Comparison of ENCODE assay signal across 16 mouse cellular contexts in the genomic region with DNA sequence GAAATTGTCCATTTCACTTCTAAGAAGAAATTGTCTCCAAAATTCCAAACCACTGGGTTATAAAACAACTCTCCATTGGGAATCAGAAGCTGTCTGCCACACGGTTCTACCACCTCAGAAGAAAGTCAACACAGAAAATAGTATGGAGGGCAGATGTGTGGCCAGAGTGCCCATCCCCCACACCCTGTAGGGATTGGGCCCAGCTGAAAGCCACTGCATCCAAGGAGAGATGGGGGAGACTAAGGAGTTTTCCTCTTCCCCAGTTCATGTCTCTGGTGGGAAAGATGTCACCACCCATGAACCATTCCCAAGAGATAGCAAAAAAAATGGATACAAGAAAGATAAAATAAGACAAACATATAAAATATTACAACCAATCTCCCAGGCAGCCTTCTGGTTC. TPM values are rescaled to one million over a fixed set of nuclear protein-coding genes. Genes with fewer than 3 reads are reported as not detected.
DNase-seq lines count a peak whose midpoint lies in the region; ATAC-seq lines count a peak whose summit lies in the region.
"Had no signal": no experiment of that assay in that cellular context is flagged by ENCODE, and none has a peak within 500 bp of the region (broad histone marks: within the 10 kb centered on the region; RNA-seq: fewer than 3 reads in every experiment).

No protein-coding gene starts in this region.

- DNase-seq in heart, postnatal 14 days, result no peak
- DNase-seq in midbrain, embryonic 11.5 days (ENCODE audit: low spot score, missing footprints), result peak; percentile 65
- no peak for DNase-seq in lung, postnatal 25 days (ENCODE audit: low spot score)
- no peak for DNase-seq in lung, postnatal 4 days
- DNase-seq: adrenal gland, adult 2 months; cerebellum, adult 11 months; left cerebral cortex, postnatal 4 days had no signal

- H3K9ac ChIP-seq in heart, embryonic 13.5 days, result no peak overlapping the region
- peak overlapping the region; percentile 87; the same call in 1 of the 2 replicates for H3K9ac ChIP-seq in hindbrain, embryonic 13.5 days
- no peak overlapping the region for H3K9ac ChIP-seq in midbrain, embryonic 11.5 days (ENCODE audit: low read length)
- H3K9ac ChIP-seq in neural tube, embryonic 14.5 days (replicated peaks; ENCODE audit: low read depth, low read length), result peak overlapping the region; percentile 76; the same call in 1 of the 2 replicates
- H3K9ac ChIP-seq: heart, embryonic 15.5 days; kidney, embryonic 15.5 days; lung, embryonic 15.5 days had no signal

- no peak overlapping the region for H3K27ac ChIP-seq in heart, embryonic 13.5 days (replicated peaks)
- peak overlapping the region; percentile 84 for H3K27ac ChIP-seq in hindbrain, embryonic 13.5 days
- H3K27ac ChIP-seq in midbrain, embryonic 11.5 days (ENCODE audit: low read depth, low read length), result no peak overlapping the region
- no peak overlapping the region for H3K27ac ChIP-seq in neural tube, embryonic 14.5 days (ENCODE audit: low read depth, low read length)
- H3K27ac ChIP-seq: heart, embryonic 15.5 days; kidney, embryonic 15.5 days; lung, embryonic 15.5 days had no signal

- peaks cover 19% of the 10 kb centered on the region for H3K4me1 ChIP-seq in heart, embryonic 13.5 days
- peaks cover 51% of the 10 kb centered on the region for H3K4me1 ChIP-seq in hindbrain, embryonic 13.5 days (replicated peaks)
- H3K4me1 ChIP-seq in midbrain, embryonic 11.5 days (ENCODE audit: control insufficient read depth, insufficient read depth, low read length), result peaks cover 6% of the 10 kb centered on the region
- 0 out of 2 replicates have a peak, but pooled peaks cover 6% of the 10 kb centered on the region for H3K4me1 ChIP-seq in neural tube, embryonic 14.5 days (ENCODE audit: control insufficient read depth, insufficient read depth, low read length)

- intact Hi-C loops in heart, postnatal 14 days (cut with DNase I), result loop anchor here (5.0 kb wide), 1 partner anchor 73 kb away; no protein-coding TSS in a partner anchor

- H3K36me3 ChIP-seq in heart, embryonic 13.5 days, result no peaks in the 10 kb centered on the region
- no peaks in the 10 kb centered on the region for H3K36me3 ChIP-seq in hindbrain, embryonic 13.5 days
- H3K36me3 ChIP-seq in midbrain, embryonic 11.5 days (ENCODE audit: control insufficient read depth, insufficient read depth, low read length), result no peaks in the 10 kb centered on the region
- no peaks in the 10 kb centered on the region for H3K36me3 ChIP-seq in neural tube, embryonic 14.5 days (ENCODE audit: control insufficient read depth, insufficient read depth, low read length)
- H3K36me3 ChIP-seq: heart, embryonic 15.5 days; kidney, embryonic 15.5 days; lung, embryonic 15.5 days had no signal

- no peak for ATAC-seq in heart, embryonic 13.5 days (ENCODE audit: extremely low read depth, insufficient number of reproducible peaks, low FRiP score, low TSS enrichment)
- ATAC-seq in hindbrain, embryonic 13.5 days (ENCODE audit: low FRiP score), result no peak
- ATAC-seq in midbrain, embryonic 11.5 days (ENCODE audit: low FRiP score), result no peak
- no peak for ATAC-seq in neural tube, embryonic 14.5 days (ENCODE audit: low read depth)

- no peak overlapping the region for H3K4me3 ChIP-seq in heart, embryonic 13.5 days
- H3K4me3 ChIP-seq in hindbrain, embryonic 13.5 days, result peak overlapping the region; percentile 66
- 0 out of 2 replicates have a peak overlapping the region, but pooled peaks have one; percentile 65 for H3K4me3 ChIP-seq in midbrain, embryonic 11.5 days (ENCODE audit: low read depth, low read length)
- H3K4me3 ChIP-seq in neural tube, embryonic 14.5 days (ENCODE audit: low read depth, low read length), result peak overlapping the region; percentile 66
- H3K4me3 ChIP-seq: kidney, embryonic 15.5 days; lung, embryonic 15.5 days had no signal

- peaks cover 64% of the 10 kb centered on the region for H3K27me3 ChIP-seq in heart, embryonic 13.5 days (replicated peaks)
- H3K27me3 ChIP-seq in hindbrain, embryonic 13.5 days, result peaks cover 61% of the 10 kb centered on the region
- peaks cover 45% of the 10 kb centered on the region for H3K27me3 ChIP-seq in midbrain, embryonic 11.5 days (ENCODE audit: control insufficient read depth, insufficient read depth, low read length)
- H3K27me3 ChIP-seq in neural tube, embryonic 14.5 days (ENCODE audit: control insufficient read depth, insufficient read depth, low read length), result peaks cover 15% of the 10 kb centered on the region

- H3K9me3 ChIP-seq in heart, embryonic 13.5 days, result 0 out of 2 replicates have a peak, but pooled peaks cover 3% of the 10 kb centered on the region
- H3K9me3 ChIP-seq in hindbrain, embryonic 13.5 days, result no peaks in the 10 kb centered on the region
- no peaks in the 10 kb centered on the region; the same call in 1 of the 2 replicates for H3K9me3 ChIP-seq in midbrain, embryonic 11.5 days (ENCODE audit: control insufficient read depth, low read length)
- H3K9me3 ChIP-seq in neural tube, embryonic 14.5 days (ENCODE audit: control insufficient read depth, low read length), result no peaks in the 10 kb centered on the region
- H3K9me3 ChIP-seq: heart, embryonic 15.5 days; kidney, embryonic 15.5 days; lung, embryonic 15.5 days had no signal

- H3K4me2 ChIP-seq in heart, embryonic 13.5 days, result peak overlapping the region; percentile 99; the same call in 1 of the 2 replicates
- H3K4me2 ChIP-seq in hindbrain, embryonic 13.5 days, result peak overlapping the region; percentile 82
- peak overlapping the region; percentile 79 for H3K4me2 ChIP-seq in midbrain, embryonic 11.5 days
- peak overlapping the region; percentile 70 for H3K4me2 ChIP-seq in neural tube, embryonic 14.5 days (ENCODE audit: low read depth, low read length)
- H3K4me2 ChIP-seq: kidney, embryonic 15.5 days; liver, embryonic 11.5 days; lung, embryonic 15.5 days had no signal

- 55% methylated on average over 1 of the region's 1 CpGs for WGBS in heart, embryonic 13.5 days
- 43% methylated on average over 1 of the region's 1 CpGs for WGBS in hindbrain, embryonic 13.5 days
- 36% methylated on average over 1 of the region's 1 CpGs for WGBS in midbrain, embryonic 11.5 days
- WGBS in neural tube, embryonic 14.5 days, result 50% methylated on average over 1 of the region's 1 CpGs

RNA-seq across cellular contexts. Expression of gene Tmem163, which starts 4.1 kb away (rescaled TPM):
- polyA plus RNA-seq in heart, embryonic 13.5 days (2015; fragmentation: Nextera tagmentation; extraction: Ambion mirVana), result 22.4 and 23.6 TPM in 2 replicates
- total RNA-seq in heart, postnatal 14 days (2021), result 1 to 10 TPM; 2.6 to 7.2 TPM
- polyA plus RNA-seq in hindbrain, embryonic 13.5 days (2015; fragmentation: Nextera tagmentation; extraction: Ambion mirVana), result 47.5 and 52.6 TPM in 2 replicates
- 41.1 and 43.1 TPM in 2 replicates for polyA plus RNA-seq in midbrain, embryonic 11.5 days (2014; fragmentation: Nextera tagmentation; extraction: Ambion mirVana)
- polyA plus RNA-seq in neural tube, embryonic 14.5 days (2014; fragmentation: Nextera tagmentation; extraction: Ambion mirVana), result 57.8 and 64.5 TPM in 2 replicates
- total RNA-seq: MEL had no signal

RNA-seq across cellular contexts. Expression of gene Acmsd, which starts 54.0 kb away (rescaled TPM):
- polyA plus RNA-seq in heart, embryonic 13.5 days (2015; fragmentation: Nextera tagmentation; extraction: Ambion mirVana), result 0.49 and 0.56 TPM in 2 replicates
- under 1 TPM; 0.33 to 0.44 TPM for total RNA-seq in heart, postnatal 14 days (2021)
- 0.09 TPM in 1 of 2 replicates, not detected in the other for polyA plus RNA-seq in hindbrain, embryonic 13.5 days (2015; fragmentation: Nextera tagmentation; extraction: Ambion mirVana)
- polyA plus RNA-seq in midbrain, embryonic 11.5 days (2014; fragmentation: Nextera tagmentation; extraction: Ambion mirVana), result 0.12 and 0.50 TPM in 2 replicates
- polyA plus RNA-seq in neural tube, embryonic 14.5 days (2014; fragmentation: Nextera tagmentation; extraction: Ambion mirVana), result 0.16 TPM in 1 of 2 replicates, not detected in the other
- total RNA-seq: left cerebral cortex, postnatal 4 days had no signal
- polyA plus RNA-seq: adrenal gland, adult 2 months; gonadal fat pad, adult 2 months had no signal

Comparison
In these comparisons a context has a peak if more than half of its experiments do, and no peak if none do; other contexts are left out.
1. H3K9ac ChIP-seq: peak in hindbrain, embryonic 13.5 days (single experiment) and neural tube, embryonic 14.5 days (single experiment); none in heart, embryonic 13.5 days (single experiment) and midbrain, embryonic 11.5 days (single experiment).
2. Peak in every context shown above with its lines, with median percentiles within 50 percentile points of each other: H3K4me2 ChIP-seq.